Mouse (Mus musculus) natural killer cell, adult 2 months (primary cell): ENCODE data around the gene Gm21698.
"Not testable (repeated sequence)": the region's sequence is repeated elsewhere in the genome, so short reads cannot be mapped to it uniquely, and the experiment has no call there.

ENCODE experiments used
- DNase-seq, 2 experiments: peaks; one replicate each; pipeline ENCODE4 v3.0.0; 2022; ENCODE audit warnings: low spot score in 2 of 2

Gene Gm21698

DNA sequence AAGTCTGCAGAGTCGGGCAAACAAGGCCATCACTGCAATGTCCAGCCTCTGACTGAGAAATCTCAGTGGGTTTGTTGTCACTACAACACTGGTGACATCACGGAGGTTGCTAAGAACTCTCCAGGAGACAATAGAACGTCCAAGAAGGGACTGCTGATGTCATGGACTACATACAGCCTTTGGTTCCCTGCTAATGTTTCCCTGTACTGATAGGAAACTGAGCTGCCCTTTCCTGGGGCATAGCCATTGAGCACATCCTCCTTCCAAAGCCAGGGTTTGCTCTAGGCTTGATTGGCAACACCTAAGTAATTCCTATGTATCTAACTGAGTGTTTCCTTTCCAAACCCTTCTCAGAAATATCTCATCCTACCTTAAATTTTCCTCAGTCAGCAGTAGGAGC, at the start of gene Gm21698:
TSS of gene Gm21698 (minus strand) at position 101 of the 400 bp plus-strand sequence.
- DNase-seq, result not testable (repeated sequence)

DNA sequence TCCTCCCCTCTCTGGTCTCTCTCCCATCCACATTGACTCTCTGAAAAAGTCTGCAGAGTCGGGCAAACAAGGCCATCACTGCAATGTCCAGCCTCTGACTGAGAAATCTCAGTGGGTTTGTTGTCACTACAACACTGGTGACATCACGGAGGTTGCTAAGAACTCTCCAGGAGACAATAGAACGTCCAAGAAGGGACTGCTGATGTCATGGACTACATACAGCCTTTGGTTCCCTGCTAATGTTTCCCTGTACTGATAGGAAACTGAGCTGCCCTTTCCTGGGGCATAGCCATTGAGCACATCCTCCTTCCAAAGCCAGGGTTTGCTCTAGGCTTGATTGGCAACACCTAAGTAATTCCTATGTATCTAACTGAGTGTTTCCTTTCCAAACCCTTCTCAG, 34.4 kb upstream of the Gm21698 start, which contains the start of gene Gm5862:
TSS of gene Gm5862 (minus strand) at position 101 of the 400 bp plus-strand sequence.
- not testable (repeated sequence) for DNase-seq

DNA sequence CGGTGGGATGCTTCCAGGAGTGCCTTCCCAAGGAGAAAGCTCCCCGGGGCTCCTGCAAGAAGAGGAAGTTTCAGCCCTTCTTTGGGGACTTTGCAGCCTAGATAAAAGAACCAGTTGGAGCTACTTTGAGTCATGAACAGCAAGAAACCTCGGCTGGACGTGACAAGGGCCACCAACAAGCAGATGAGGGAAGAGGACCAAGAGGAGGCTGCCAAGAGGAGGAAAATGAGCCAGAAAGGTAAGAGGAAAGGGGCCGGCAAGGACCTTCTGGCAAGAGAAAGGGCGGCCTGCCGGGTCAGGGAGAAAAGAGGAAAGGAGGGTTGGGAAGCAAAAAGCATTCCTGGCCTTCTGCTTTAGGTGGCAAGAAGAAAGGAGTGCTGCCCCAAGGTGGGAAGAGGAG, 19.2 kb upstream of the Gm21698 start:
- DNase-seq, result not testable (repeated sequence)

DNA sequence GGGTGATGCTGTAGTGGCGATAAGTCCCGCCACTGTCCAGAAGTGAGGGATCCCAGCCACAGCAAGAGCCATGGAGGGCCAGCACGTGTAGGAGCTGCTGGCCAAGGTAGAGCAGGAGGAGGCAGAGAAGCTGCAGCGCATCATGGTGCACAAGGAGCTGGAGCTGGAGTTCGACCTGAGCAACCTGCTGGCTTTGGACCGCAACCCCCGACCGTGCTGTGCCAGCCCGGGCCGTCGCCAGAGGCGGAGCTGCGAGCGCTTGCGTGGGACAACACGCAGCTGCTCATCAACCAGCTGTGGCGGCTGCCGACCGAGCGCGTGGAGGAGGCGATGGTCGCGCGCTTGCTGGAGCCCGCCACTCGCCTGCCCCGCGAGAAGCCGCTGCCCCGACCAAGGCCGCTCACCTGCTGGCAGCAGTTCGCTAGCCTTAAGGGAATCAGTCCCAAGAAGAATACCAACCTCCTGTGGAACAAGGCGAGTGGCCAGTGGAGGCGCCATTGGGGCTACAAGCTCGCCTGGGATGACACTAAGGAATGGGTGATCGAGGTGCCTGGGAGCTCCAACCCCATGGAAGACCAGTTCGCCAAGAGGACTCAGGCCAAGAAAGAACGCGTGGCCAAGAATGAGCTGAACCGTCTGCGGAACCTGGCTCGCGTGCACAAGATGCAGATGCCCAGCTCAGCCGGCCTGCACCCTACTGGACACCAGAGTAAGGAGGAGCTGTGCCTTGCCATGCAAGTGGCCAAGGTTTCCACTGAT, 18.7 kb upstream of the Gm21698 start:
- not testable (repeated sequence) for DNase-seq

DNA sequence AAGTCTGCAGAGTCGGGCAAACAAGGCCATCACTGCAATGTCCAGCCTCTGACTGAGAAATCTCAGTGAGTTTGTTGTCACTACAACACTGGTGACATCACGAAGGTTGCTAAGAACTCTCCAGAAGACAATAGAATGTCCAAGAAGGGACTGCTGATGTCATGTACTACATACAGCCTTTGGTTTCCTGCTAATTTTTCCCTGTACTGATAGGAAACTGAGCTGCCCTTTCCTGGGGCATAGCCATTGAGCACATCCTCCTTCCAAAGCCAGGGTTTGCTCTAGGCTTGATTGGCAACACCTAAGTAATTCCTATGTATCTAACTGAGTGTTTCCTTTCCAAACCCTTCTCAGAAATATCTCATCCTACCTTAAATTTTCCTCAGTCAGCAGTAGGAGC, 16.2 kb upstream of the Gm21698 start, which contains the start of gene Gm1979:
TSS of gene Gm1979 (minus strand) at position 101 of the 400 bp plus-strand sequence.
- not testable (repeated sequence) for DNase-seq

DNA sequence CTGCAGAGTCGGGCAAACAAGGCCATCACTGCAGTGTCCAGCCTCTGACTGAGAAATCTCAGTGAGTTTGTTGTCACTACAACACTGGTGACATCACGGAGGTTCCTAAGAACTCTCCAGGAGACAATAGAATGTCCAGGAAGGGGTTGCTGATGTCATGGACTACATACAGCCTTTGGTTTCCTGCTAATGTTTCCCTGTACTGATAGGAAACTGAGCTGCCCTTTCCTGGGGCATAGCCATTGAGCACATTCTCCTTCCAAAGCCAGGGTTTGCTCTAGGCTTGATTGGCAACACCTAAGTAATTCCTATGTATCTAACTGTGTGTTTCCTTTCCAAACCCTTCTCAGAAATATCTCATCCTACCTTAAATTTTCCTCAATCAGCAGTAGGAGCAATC, 15.9 kb downstream of the Gm21698 start, which contains the start of gene Gm21680:
TSS of gene Gm21680 (minus strand) at position 101 of the 400 bp plus-strand sequence.
- not testable (repeated sequence) for DNase-seq

DNA sequence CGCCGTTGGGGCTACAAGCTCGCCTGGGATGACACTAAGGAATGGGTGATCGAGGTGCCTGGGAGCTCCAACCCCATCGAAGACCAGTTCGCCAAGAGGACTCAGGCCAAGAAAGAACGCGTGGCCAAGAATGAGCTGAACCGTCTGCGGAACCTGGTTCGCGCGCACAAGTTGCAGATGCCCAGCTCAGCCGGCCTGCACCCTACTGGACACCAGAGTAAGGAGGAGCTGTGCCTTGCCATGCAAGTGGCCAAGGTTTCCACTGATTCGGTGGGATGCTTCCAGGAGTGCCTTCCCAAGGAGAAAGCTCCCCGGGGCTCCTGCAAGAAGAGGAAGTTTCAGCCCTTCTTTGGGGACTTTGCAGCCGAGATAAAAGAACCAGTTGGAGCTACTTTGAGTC, 31.4 kb downstream of the Gm21698 start:
- DNase-seq, result not testable (repeated sequence)

DNA sequence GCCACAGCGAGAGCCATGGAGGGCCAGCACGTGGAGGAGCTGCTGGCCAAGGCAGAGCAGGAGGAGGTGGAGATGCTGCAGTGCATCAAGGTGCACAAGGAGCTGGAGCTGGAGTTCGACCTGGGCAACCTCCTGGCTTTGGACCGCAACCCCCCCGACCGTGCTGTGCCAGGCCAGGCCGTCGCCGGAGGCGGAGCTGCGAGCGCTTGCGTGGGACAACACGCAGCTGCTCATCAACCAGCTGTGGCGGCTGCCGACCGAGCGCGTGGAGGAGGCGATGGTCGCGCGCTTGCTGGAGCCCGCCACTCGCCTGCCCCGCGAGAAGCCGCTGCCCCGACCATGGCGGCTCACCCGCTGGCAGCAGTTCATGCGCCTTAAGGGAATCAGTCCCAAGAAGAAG, 31.8 kb downstream of the Gm21698 start:
- not testable (repeated sequence) for DNase-seq

DNA sequence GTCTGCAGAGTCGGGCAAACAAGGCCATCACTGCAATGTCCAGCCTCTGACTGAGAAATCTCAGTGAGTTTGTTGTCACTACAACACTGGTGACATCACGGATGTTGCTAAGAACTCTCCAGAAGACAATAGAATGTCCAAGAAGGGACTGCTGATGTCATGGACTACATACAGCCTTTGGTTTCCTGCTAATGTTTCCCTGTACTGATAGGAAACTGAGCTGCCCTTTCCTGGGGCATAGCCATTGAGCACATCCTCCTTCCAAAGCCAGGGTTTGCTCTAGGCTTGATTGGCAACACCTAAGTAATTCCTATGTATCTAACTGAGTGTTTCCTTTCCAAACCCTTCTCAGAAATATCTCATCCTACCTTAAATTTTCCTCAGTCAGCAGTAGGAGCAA, 34.1 kb downstream of the Gm21698 start, which contains the start of gene Gm21671:
TSS of gene Gm21671 (minus strand) at position 101 of the 400 bp plus-strand sequence.
- DNase-seq, result not testable (repeated sequence)

DNA sequence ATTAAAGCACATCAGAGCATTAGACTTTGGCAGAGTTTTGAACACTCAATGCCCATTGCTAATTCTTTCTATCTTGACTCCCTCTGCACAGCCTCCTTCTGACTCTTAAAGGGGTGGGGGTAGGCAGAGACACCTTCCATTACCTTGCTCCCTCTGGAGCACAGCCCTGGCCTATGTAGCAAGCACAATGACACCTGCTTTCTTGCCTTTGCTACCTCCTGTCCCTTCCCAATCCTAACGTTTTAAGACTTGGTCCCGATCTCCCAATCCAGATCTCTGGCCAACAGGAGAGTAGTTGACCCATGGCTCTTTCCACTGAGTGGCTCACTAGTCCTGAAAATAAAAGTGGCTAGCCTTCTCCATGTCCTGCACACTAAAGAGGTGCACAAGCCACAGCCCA, 43.1 kb downstream of the Gm21698 start:
- DNase-seq, result not testable (repeated sequence)

DNA sequence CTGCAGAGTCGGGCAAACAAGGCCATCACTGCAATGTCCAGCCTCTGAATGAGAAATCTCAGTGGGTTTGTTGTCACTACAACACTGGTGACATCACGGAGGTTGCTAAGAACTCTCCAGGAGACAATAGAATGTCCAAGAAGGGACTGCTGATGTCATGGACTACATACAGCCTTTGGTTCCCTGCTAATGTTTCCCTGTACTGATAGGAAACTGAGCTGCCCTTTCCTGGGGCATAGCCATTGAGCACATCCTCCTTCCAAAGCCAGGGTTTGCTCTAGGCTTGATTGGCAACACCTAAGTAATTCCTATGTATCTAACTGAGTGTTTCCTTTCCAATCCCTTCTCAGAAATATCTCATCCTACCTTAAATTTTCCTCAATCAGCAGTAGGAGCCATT, 46.2 kb downstream of the Gm21698 start, which contains the start of gene Gm21663:
TSS of gene Gm21663 (minus strand) at position 101 of the 400 bp plus-strand sequence.
- DNase-seq, result not testable (repeated sequence)
